Mouse (Mus musculus): ENCODE results near the gene Txlna. TPM values are rescaled to one million over a fixed set of nuclear protein-coding genes. Genes with fewer than 3 reads are reported as not detected.
A peak's percentile ranks its signal among the peaks of the same experiment; 100 is the strongest.

The Txlna gene
- total RNA-seq, 4 experiments from 2014 or later, result 65.9 to 84.3 (median 74.4) TPM

- peak; percentile 87 for DNase-seq
Observed at GRCm38 (mm10) chr4:129624281-129625028, 16.4 kb downstream of the Txlna start.

DNA sequence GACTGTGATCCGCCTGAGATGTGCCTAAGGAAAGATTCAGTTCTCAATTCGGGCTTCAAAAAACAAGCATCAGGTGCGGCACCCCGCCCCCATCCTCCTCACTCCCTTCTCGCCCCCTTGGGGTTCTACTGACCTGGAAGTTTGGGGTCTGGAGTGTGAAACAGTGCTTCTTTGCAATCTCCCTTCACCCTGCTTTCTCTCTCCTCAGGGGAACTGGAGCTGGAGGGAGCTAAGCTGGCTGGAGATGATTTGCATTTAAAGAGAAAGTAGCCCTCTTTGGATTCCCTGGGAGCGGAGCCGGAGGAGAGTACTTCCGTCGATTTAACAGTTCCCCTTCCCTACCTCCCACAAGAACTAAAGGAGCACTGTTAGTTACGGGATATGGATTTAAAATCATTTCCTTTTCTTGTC lies 17.2 kb downstream of the Txlna start, which contains the start of gene Ccdc28b:
Gene Ccdc28b (minus strand): TSS at position 267 of the 411 bp plus-strand sequence.
- no peak for DNase-seq

GRCm38 (mm10) chr4:129622803-129623535 lies 17.9 kb downstream of the Txlna start:
- no peak for DNase-seq

DNA sequence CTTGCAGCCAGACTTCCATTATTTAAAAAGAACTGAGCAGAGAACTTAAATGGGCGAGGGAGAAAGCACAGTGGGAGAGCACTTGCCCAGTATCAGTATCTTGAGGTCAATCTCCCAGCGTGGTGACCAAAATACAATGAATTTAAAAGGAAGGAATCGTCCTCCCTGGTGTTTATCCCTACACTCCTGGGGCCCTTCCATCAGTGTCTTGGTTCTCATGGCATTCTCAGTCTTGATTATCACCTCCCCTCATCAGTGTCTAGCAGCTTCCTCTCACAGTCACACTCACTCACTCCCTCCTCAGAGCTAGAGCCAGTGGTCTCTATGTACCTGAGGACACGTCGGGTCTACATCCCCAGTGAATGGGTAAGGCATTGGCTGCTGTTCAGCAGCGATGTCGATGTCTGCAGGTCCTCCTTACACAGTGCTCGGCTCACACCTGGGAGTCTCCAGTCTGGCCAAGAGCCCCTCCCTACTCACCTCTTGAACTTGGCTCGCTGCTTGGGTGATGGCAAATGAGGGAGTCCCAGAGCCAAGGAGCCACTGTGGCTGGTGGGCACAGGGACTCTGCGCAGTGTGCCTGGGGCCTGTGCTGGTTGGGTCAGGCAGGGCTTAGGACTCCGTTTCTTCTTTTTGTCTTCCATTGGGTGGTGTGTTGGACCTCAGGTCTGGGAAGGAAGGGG lies 18.6 kb downstream of the Txlna start:
- DNase-seq, result no peak

DNA sequence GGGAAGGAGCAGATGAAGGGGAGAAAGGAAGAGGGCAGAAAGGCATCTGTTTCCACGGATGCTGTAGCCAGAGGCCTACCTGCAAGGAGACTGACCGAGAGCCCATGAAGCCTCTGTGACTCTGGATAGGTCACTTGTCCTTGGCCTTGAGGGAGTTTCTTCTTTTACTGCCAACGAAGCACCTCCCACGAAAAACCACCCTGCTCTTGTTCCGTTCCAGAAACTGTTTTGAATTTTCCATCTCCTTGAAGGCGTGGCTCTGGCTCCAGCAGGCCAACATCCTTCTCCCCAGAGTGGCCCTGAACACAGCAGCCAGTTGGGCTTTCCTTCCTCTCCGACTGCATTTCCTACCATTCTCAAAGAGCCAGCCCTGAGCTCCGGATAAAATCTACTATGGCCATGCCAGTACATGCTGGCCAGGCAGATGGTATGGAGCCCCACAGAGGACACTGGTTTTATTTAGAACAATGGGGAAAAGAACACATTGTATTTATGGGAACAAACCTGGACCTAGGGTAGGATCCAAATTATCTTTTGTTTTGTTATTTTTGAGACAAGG lies 19.5 kb downstream of the Txlna start:
- no peak for DNase-seq

- no peak for DNase-seq
Observed at GRCm38 (mm10) chr4:129620419-129621282, 20.2 kb downstream of the Txlna start.

- peak; percentile 95 for DNase-seq
Observed at GRCm38 (mm10) chr4:129618786-129619691, 21.8 kb downstream of the Txlna start, which contains the start of gene Iqcc. Iqcc (minus strand) TSS chr4:129619099.

GRCm38 (mm10) chr4:129618031-129618430 lies 22.8 kb downstream of the Txlna start:
- no peak for DNase-seq

DNA sequence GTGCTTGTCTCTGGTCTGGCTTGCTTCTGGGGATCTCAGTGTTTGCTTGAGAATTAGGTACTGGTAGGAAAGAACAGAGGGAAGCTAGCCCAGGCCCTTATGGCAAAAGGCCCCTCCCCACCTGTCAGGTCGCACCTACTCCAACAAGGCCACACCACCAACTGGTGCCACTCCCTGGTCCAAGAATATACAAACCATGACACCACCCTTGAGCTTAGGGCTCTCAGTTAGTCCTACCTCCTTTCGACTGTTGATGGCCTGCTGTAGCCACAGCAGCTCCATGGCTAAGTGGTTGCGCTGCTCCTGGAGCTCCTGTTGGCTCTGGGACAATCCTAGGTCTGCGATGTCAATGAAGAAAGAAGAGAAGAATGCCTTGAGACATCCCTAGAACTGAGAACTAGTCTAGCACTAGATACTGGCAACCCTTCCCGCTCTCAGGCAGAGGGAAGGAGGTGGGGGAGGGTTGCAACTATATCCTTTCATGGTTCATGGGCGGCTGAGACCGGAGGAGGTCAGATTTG lies 23.7 kb downstream of the Txlna start:
- DNase-seq, result no peak

DNA sequence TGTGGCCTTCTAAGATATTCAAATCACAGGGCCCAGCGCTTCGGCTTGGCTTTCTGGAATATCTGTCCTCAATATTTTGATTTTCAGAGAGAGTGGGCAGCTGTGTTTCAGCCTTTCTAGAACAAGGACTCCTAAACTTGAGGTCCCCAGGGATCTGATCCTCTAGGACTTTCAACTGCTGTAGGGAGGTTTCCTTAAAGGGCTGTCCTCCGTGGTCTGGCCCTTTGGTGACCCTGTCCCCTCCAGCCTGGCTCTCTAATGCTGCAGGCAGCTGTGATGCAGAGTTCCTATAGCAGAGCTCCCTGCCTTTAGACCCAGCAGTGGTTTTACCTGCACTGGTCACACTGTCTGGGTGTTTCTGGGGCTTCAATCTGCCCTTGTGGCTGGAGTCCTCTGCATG lies 24.2 kb downstream of the Txlna start:
- no peak for DNase-seq

- no peak for DNase-seq
Observed at GRCm38 (mm10) chr4:129615801-129616290, 25.0 kb downstream of the Txlna start.

GRCm38 (mm10) chr4:129614093-129614492 lies 26.8 kb downstream of the Txlna start, which contains the start of gene Dcdc2b:
Dcdc2b (minus strand) TSS chr4:129614257.
- DNase-seq, result no peak

DNA sequence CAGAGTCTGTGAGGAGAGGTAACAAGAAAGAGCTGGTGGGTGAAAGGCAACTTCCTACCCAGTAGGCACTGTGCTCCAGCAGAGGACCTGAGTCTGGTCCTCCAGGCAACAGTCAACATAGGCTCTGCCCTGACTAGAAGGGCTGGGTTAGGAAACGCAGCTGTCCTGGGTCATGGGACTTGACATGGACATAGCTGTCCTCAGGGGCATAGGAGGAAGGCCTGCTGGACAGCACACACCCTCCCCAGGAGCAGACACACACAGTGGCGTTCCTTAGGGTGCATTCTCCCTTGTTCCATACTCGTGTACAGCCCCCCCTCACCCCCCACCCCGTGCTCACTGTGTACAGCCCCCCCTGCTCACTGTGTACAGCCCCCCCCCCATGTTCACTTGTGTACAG lies 30.4 kb downstream of the Txlna start:
- no peak for DNase-seq

GRCm38 (mm10) chr4:129610026-129610425 lies 30.8 kb downstream of the Txlna start:
- no peak for DNase-seq

DNA sequence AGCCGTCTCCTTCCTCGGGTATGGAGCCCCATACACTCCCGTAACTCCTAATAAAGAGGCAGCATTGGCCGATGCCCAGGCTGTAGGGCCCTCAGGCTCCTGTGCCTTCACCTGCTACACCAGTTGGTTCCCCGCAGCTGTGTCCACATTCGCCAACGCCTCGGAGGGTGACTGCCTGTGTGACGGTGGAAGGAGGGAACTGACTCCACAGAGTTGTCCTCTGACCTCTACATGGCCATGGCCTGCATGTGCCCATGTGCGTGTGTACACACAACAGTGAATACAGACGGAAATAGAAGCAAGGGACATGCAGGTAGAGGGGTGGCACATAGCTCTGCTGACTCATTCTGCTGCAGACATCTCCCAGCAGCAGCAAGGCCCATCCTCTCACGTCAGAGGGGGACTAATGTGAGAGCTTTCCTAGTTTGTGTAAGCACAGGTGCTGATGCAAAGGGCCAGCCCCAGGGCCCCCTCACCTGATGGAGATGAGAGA lies 31.7 kb downstream of the Txlna start:
- no peak for DNase-seq

DNA sequence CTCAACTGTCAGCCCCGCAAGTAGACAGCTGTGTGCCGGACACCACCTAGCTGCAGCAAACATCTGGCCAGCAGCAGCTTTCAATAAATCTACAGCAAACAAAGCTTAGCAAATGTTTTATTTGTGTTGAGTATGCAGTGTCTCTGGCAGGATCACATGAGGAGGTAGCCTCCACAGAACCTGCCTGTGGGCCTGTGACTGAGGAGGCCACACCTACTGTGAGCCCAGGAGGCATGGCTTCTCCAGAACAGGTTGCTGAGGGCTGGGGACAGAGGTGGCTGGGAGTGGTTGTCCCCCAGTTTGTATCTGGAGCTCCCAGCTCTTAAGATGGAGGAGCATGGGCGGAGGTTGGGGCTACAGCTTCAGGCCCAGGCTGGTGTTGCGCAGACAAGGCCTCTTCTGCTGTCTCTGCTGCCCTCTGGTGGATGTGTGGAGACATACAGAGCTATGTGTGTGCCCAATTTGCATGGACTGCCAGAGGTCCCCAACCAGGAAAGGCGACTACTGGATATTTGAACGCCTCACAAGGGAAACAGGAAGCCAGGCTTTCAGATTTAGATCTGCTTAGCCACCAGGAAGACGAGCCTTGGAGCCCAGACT lies 32.3 kb downstream of the Txlna start:
- peak; percentile 62 for DNase-seq

DNA sequence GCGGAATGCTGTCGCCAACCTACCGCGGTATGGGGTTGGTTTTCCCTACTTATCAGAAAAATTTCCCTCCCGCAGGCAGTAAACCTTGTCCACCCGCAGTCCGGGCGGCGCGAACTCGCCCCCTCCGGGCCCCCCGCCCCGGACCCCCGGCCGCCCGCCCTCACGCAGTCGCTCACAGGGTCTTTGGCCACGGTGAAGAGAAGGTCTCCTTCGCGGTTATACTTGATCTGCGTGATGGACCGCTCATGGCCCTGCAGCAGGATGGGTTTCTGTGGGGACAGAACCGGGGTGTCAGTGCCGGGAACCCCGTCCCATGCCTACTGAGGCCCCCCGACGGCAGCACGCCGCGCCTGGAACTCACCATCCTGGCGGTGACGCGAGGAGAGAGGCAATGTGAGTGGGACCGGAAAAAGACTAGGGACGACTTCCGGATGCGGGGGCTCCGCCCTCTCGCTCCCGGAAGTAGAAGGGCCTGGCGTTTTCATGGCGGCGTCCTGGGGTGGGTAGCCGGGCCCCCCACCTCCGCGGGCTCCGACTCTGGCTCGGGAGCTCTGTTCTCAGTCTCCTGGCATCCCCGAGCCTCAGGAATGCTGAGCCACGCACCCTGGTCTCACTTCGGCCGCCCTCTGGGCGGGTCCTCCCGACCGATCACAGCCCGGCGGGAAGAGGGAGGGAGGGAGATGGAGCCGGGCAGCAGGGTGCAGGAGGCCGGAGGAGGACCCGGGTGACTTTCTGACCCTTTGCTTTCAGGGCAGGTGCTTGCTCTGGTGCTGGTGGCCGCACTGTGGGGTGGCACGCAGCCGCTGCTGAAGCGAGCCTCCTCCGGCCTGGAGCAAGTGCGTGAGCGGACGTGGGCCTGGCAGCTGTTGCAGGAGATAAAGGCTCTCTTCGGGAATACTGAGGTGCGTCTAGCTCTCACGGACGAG lies 40.4 kb downstream of the Txlna start, which contains the start of the genes Eif3i and Tmem234:
Gene Eif3i (minus strand): TSS at position 416 of the 926 bp plus-strand sequence.
Gene Tmem234 (plus strand): TSS at position 436 of the 926 bp plus-strand sequence.
- DNase-seq, result peak; percentile 76

DNA sequence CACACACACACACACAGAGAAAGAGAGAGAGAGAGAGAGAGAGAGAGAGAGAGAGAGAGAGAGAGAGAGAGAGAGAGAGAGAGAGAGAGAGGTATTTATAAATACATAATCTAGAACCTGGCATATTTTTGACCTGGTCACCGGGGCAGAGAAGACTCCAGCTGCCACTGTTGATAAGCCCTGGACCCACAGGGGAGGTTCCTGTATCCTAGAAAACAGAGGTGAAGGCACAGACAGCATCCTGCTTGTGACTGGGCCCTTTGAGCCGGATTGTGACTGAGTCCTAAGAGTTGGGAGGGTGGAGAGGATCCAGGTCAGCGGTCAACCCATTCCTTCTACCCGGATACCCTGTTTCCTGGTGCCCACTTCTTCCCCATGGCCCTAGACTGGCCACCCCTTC lies 52.0 kb downstream of the Txlna start:
- DNase-seq, result no peak
